Mouse (Mus musculus): Measurements from ENCODE around the gene Gle1.

DNA sequence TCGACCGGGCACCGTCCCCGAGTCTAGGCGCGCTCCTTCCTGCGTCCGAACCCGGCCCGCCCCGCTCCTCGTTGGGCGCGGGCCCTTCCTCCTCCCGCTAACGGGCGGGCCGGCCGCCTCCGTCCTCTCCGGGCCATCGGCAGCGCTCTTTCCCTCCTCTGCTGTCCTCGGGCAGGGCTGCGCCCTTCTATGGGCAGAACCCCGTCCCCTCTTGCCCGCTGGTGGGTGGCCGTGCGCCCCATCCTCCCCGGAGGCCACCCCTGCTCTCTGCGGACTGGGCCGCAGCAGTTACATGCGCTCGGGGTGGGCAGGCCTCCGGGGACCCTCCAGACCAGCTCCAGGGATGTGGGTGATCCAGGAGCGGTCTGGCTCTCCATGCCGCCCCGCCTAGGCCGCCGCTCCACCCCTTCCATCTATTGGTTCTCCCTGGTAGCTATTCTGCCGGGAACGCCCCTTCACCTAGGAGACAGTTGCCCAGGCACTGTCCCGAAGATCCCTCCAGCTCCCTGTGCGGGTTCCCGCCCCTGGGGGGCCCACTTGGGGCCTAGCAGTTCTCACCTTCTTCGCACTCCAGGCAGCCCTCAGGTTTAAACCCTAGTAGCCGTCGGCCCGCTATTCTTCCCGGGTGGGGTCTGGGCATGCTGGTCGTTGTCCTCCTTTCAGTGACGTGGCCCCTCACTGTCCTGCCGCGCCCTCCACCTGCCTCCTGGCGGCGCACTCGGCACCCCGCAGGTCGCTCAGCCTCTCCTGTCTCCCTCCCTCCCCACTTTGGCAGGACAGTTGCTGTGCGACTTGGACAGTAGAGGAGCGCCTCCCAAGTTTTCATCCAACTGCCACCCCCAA is 45.0 kb upstream of the Gle1 start:
- TF ChIP-seq CTCF (IDR thresholded peaks at IDR 0.05; ENCODE audit: insufficient read depth, low read length) (no peak), POLR2A (IDR thresholded peaks at IDR 0.05; ENCODE audit: borderline replicate concordance, extremely low read depth, low read depth, low read length) (no peak)
